ENCODE assay signal across 8 mouse cellular contexts in the genomic region with DNA sequence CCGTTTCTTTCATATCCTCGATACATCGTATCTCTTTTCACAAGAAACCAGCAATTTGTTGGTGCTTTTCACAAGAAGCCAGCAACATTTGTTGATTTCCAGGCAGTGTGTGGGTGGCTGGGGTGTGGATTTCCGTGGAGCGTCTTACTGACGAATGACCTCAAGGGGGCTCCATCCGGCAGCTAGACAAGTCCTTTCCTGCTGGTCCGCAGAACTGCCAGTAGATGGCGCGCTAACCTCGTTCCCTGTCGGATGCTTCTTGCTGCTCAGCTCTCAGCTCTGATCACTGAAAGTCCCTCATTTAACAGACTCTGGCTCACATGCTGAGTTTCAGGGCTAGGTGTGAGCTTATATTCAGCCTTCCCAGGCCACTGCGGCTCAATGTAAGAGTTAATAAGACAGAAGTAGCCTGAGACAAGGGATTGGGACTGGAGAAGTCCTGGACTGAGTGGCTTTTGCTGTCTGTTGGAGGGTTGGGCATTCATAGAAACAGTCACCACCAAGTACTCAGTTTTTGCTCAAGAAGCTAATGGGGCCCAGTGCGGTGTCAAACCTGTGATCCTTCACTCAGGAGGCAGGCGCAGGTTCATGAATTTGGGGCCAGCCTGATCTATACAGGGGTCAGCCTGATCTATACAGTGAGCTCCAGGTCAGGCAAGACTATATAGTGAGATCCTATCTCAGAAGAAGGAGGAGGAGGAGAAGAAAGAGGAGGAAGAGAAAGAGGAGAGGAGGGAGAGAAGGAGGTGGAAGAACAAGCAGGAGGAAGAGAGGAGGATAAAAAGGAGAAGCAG. TPM values are rescaled to one million over a fixed set of nuclear protein-coding genes. Genes with fewer than 3 reads are reported as not detected.
DNase-seq lines count a peak whose midpoint lies in the region; ATAC-seq and TF ChIP-seq lines count a peak whose summit lies in the region.

No protein-coding gene starts in this region.

- peak overlapping the region; percentile 35 for H3K4me2 ChIP-seq in embryonic facial prominence, embryonic 12.5 days (replicated peaks)
- peak overlapping the region; percentile 19 for H3K4me2 ChIP-seq in kidney, embryonic 16.5 days (replicated peaks; ENCODE audit: low read depth, low read length)
- no peak overlapping the region for H3K4me2 ChIP-seq in stomach, embryonic 15.5 days

- H3K4me3 ChIP-seq in embryonic facial prominence, embryonic 12.5 days: 0 out of 2 replicates have a peak overlapping the region, but pooled peaks have one; percentile 1
- H3K4me3 ChIP-seq in kidney, embryonic 16.5 days (ENCODE audit: low read length): no peak overlapping the region
- H3K4me3 ChIP-seq in liver, adult 2 months (ENCODE audit: insufficient read depth, low read depth, low read length): no peak overlapping the region
- no peak overlapping the region for H3K4me3 ChIP-seq in stomach, embryonic 15.5 days (replicated peaks)

- peak overlapping the region; percentile 2; the same call in 1 of the 2 replicates for H3K27ac ChIP-seq in embryonic facial prominence, embryonic 12.5 days
- H3K27ac ChIP-seq in kidney, embryonic 16.5 days (ENCODE audit: low read length): no peak overlapping the region
- H3K27ac ChIP-seq in liver, adult 2 months (replicated peaks; ENCODE audit: insufficient read depth, low read depth, low read length): no peak overlapping the region
- no peak overlapping the region for H3K27ac ChIP-seq in stomach, embryonic 15.5 days

- H3K4me1 ChIP-seq in embryonic facial prominence, embryonic 12.5 days: 0 out of 2 replicates have a peak, but pooled peaks cover 6% of the 10 kb centered on the region
- H3K4me1 ChIP-seq in kidney, embryonic 16.5 days (ENCODE audit: insufficient read depth, low read length): peaks cover 9% of the 10 kb centered on the region; the same call in 1 of the 2 replicates
- H3K4me1 ChIP-seq in liver, adult 2 months (ENCODE audit: control insufficient read depth, insufficient read depth, low read length): no peaks in the 10 kb centered on the region
- no peaks in the 10 kb centered on the region for H3K4me1 ChIP-seq in stomach, embryonic 15.5 days

- TF ChIP-seq CTCF in liver, adult 2 months (IDR thresholded peaks at IDR 0.05; ENCODE audit: low read depth, low read length): peak; percentile 100

- 13% methylated on average over 15 of the region's 15 CpGs for WGBS in embryonic facial prominence, embryonic 12.5 days
- WGBS in kidney, embryonic 16.5 days: 12% methylated on average over 15 of the region's 15 CpGs
- WGBS in liver, adult 2 months: 10% methylated on average over 15 of the region's 15 CpGs
- WGBS in stomach, embryonic 15.5 days: 12% methylated on average over 15 of the region's 15 CpGs

- peak; percentile 87 for DNase-seq in A20 (ENCODE audit: low read depth, low spot score)
- DNase-seq in adrenal gland, postnatal 25 days: peak; percentile 88
- DNase-seq in heart, adult 8-10 months (ENCODE audit: low spot score): peak; percentile 88
- peak; percentile 80 for DNase-seq in liver, adult 2 months (ENCODE audit: extremely low read depth, low read depth, low spot score)
- DNase-seq in neural tube, embryonic 10.5 days (ENCODE audit: extremely low spot score, low spot score): peak; percentile 88

- no peaks in the 10 kb centered on the region for H3K9me3 ChIP-seq in embryonic facial prominence, embryonic 12.5 days
- H3K9me3 ChIP-seq in kidney, embryonic 16.5 days (ENCODE audit: low read length): no peaks in the 10 kb centered on the region
- no peaks in the 10 kb centered on the region for H3K9me3 ChIP-seq in stomach, embryonic 15.5 days

- 0 out of 2 replicates have a peak, but pooled peaks have one; percentile 19 for ATAC-seq in embryonic facial prominence, embryonic 12.5 days (ENCODE audit: insufficient number of reproducible peaks, insufficient read depth, low FRiP score, low TSS enrichment)
- peak; percentile 59; the same call in 1 of the 2 replicates for ATAC-seq in kidney, embryonic 16.5 days (ENCODE audit: low FRiP score, low TSS enrichment)
- peak; percentile 68; the same call in 1 of the 2 replicates for ATAC-seq in stomach, embryonic 15.5 days (ENCODE audit: insufficient read depth, low FRiP score, low read depth)

- H3K79me2 ChIP-seq in liver, adult 2 months (ENCODE audit: control insufficient read depth, insufficient read depth, low read length): no peaks in the 10 kb centered on the region

- H3K9ac ChIP-seq in embryonic facial prominence, embryonic 12.5 days: no peak overlapping the region
- no peak overlapping the region for H3K9ac ChIP-seq in kidney, embryonic 16.5 days (replicated peaks; ENCODE audit: low read length)
- no peak overlapping the region for H3K9ac ChIP-seq in liver, adult 2 months (ENCODE audit: low read depth, low read length)
- no peak overlapping the region for H3K9ac ChIP-seq in stomach, embryonic 15.5 days

- TF ChIP-seq POLR2A in liver, adult 2 months (IDR thresholded peaks at IDR 0.05; ENCODE audit: extremely low read depth, insufficient read depth, low read length): no peak

- H3K27me3 ChIP-seq in embryonic facial prominence, embryonic 12.5 days: peaks cover 16% of the 10 kb centered on the region; the same call in 1 of the 2 replicates
- H3K27me3 ChIP-seq in kidney, embryonic 16.5 days (ENCODE audit: insufficient read depth, low read length): peaks cover 15% of the 10 kb centered on the region; the same call in 1 of the 2 replicates
- no peaks in the 10 kb centered on the region for H3K27me3 ChIP-seq in liver, adult 2 months (ENCODE audit: control insufficient read depth, insufficient read depth, low read length)
- H3K27me3 ChIP-seq in stomach, embryonic 15.5 days (replicated peaks): no peaks in the 10 kb centered on the region; the same call in 1 of the 2 replicates

- no peaks in the 10 kb centered on the region for H3K36me3 ChIP-seq in embryonic facial prominence, embryonic 12.5 days
- H3K36me3 ChIP-seq in kidney, embryonic 16.5 days (ENCODE audit: insufficient read depth, low read length): no peaks in the 10 kb centered on the region
- no peaks in the 10 kb centered on the region for H3K36me3 ChIP-seq in liver, adult 2 months (ENCODE audit: control insufficient read depth, insufficient read depth, low read length)
- no peaks in the 10 kb centered on the region for H3K36me3 ChIP-seq in stomach, embryonic 15.5 days

RNA-seq across cellular contexts. Expression of a gene that starts 19.0 kb away (rescaled TPM):
- total RNA-seq in adrenal gland, postnatal 25 days (2021): 1.1 and 1.5 TPM in 2 replicates
- 1.3 and 1.5 TPM in 2 replicates for polyA plus RNA-seq in embryonic facial prominence, embryonic 12.5 days (2016; fragmentation: Nextera tagmentation; extraction: Ambion mirVana)
- 1 to 10 TPM in 1 of 4 experiments, under 1 TPM in 3; 0.50 to 1.2 (median 0.82) TPM for total RNA-seq in heart, adult 8-10 months (2022)
- polyA plus RNA-seq in kidney, embryonic 16.5 days (2015; fragmentation: Nextera tagmentation; extraction: Ambion mirVana): 1.5 and 2.4 TPM in 2 replicates
- 1.1 and 1.2 TPM in 2 replicates for total RNA-seq in liver, adult 2 months (2014; rRNA removed)
- polyA plus RNA-seq in liver, adult 2 months (2012; rRNA removed): 1.0 and 1.9 TPM in 2 replicates
- 4.0 and 5.0 TPM in 2 replicates for polyA plus RNA-seq in stomach, embryonic 15.5 days (2015; fragmentation: Nextera tagmentation; extraction: Ambion mirVana)

RNA-seq across cellular contexts. Expression of a gene that starts 54.3 kb away (rescaled TPM):
- total RNA-seq in adrenal gland, postnatal 25 days (2021): not detected in 2 replicates
- polyA plus RNA-seq in embryonic facial prominence, embryonic 12.5 days (2016; fragmentation: Nextera tagmentation; extraction: Ambion mirVana): 5.1 and 6.0 TPM in 2 replicates
- total RNA-seq in heart, adult 8-10 months (2022): not detected
- polyA plus RNA-seq in kidney, embryonic 16.5 days (2015; fragmentation: Nextera tagmentation; extraction: Ambion mirVana): not detected in 2 replicates
- total RNA-seq in liver, adult 2 months (2014; rRNA removed): not detected in 2 replicates
- not detected in 2 replicates for polyA plus RNA-seq in liver, adult 2 months (2012; rRNA removed)
- polyA plus RNA-seq in stomach, embryonic 15.5 days (2015; fragmentation: Nextera tagmentation; extraction: Ambion mirVana): not detected in 2 replicates
